Mouse (Mus musculus) c-Kit-negative CD71-positive TER-119-positive erythroid progenitor cells, embryonic 14.5 days (primary cell): ENCODE measurements at regions not wholly inside any gene's neighbourhood (a gene's known extent, or its start where the extent isn't known, plus 50 kb on each side); places are given as distances from the start of the nearest gene placed in this dataset.
"Not testable (repeated sequence)": the region's sequence is repeated elsewhere in the genome, so short reads cannot be mapped to it uniquely, and the experiment has no call there.

ENCODE experiments used
- DNase-seq: peaks from one replicate; pipeline ENCODE4 v3.0.0-alpha.2; 2013; ENCODE audit warnings: low read depth, low spot score

GRCm38 (mm10) chr8:8836166-8836565, 145.8 kb upstream of the Arglu1 start:
- not testable (repeated sequence) for DNase-seq

DNA sequence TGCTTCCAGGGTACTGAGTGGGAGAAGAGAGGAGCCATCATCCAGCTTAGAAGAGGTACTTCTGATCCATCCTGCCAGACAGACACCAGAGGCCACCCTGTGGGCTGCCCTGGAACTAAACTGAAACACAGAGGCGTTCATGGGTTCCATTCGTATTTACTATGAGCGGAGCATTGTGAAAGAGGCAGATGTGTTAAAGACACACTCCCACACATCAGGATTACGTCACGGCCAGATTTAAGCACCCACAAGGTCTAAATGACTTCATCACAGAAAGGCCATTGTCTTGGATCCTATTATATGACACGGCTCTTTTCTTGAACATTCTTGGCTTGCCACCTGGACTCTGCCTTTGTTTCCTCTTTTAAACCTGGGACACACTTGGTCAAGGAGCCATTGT, 141.0 kb upstream of the Arglu1 start:
- DNase-seq: no peak

- no peak for DNase-seq
Measured at GRCm38 (mm10) chr8:8829230-8829629, 138.9 kb upstream of the Arglu1 start.

- no peak for DNase-seq
Measured at GRCm38 (mm10) chr8:8827555-8827954, 137.2 kb upstream of the Arglu1 start.

- no peak for DNase-seq
Measured at GRCm38 (mm10) chr8:8826801-8827200, 136.5 kb upstream of the Arglu1 start.

DNA sequence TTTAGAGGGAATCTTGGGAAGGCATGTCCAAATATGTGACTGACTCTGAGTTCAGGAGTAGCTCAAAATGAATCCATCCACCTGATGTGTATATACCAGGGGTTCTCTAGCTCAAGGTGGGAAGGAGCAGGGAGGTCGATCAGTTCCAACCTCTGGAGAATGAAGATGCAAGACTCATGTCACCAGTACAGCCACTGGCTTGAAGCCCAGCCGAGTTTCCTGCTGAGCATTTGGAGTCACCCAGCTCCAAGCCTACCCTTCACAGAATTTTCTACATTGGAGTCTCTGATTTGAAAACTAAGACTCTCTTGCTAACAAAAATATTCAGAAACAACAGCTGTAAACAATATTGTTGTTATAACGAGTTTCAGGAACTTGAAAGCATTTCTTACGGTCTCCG, 134.6 kb upstream of the Arglu1 start:
- no peak for DNase-seq

DNA sequence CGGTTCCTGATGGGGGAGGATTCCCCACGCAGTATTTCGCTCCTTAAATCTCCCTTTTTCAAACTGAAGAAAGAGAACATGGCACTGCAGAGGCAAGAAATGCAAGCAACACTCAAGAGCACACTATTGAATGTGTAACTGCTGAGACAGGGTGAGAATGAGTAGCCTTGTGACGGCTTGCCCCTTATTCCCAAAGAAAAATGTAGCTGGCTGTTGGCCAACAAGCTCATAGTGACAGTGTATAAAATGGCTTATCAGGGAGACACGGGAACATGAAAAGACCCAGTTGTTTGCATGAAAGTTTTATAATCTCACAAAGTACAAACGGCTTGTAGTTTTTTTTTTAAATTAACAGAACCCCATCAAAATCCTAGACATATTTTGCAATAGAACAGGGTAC, 130.8 kb upstream of the Arglu1 start:
- DNase-seq: no peak

DNA sequence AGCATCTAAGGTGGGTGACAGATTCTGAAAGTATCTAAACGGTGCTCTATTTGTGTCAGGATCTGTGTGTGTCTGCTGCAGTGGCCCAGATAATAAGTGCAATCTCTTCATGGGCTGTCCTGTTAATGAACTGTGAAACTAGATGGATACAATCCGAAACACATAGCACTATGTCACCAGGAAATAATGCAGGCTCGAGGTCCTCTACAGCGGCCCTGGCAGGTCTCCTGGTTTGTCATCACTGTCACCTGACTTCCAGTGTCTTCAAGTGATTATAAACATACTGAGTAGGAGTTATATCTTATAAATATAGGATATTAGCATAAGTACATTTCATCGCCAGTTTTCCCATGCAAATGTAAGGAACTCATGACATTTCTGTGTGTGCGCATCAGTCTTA, 130.3 kb upstream of the Arglu1 start:
- no peak for DNase-seq

- DNase-seq: no peak
Measured at GRCm38 (mm10) chr8:8819233-8819931, 129.1 kb upstream of the Arglu1 start.

- no peak for DNase-seq
Measured at GRCm38 (mm10) chr8:8812807-8813167, 122.5 kb upstream of the Arglu1 start.

GRCm38 (mm10) chr8:8812051-8812806, 121.9 kb upstream of the Arglu1 start:
- DNase-seq: no peak

DNA sequence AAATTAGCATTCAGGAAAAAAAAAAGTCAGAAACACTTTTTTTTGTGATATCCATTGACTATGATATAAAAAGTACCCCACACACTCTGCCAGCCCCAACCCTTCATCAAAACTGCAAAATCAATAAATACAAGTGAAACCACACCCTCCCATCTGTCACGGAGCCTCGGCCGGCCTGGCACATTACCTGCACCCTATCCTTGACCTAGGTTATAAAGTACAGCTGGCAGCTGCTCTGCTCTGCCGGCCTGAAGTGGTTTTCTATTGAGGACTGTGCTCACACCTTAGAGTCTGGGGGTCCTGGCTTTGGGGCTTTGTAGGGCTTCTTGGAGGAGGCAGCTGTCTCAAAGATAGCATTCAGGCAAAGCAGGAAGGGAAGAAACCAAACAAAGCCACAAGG, 120.6 kb upstream of the Arglu1 start:
- DNase-seq: no peak

DNA sequence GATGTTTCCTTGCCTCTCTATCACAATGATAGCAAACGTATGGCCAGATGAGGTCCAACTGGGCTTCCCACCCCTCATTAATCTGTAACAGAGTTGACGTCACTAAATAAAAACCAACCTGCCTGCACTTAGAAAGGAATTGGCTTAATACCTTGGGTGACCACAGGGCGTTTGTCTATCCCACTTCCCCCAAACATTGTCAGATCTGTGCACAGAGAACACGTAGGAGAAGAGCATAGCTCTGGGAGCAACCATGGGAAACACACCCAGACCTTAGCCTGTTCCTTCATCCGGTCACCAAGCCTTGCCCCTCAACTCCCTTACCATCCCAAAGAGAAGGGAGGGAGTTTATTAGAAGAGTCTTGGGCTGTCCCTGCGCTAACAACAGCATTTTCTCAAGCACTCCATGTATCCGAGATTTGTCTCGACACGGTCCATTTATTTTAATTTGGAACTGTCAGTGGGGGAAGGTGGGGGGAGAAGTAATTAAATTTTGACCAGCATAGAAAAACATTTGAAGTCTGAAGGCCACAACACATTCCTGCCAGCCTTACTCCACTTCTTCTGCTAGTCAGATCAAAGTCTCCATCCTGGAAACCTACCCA, 119.6 kb upstream of the Arglu1 start:
- DNase-seq: no peak

DNA sequence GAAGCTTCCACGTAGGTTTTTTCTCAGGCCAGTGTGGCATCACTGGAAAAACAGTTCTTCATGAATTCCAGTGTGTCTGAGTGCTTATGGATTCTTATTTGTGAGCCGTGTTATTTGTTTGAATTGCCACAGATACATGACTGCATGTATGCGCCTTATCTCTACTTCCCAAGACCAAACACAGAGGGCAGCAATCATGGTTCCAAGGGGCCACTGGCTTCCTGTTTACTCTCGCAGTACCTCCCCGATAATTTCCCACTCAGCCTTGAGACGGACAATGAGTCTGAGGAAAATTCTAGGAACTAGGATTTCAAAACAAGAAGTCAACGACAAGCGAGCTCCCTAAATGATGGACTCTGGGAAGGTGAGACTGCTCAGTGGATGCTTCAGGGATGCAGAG, 119.0 kb upstream of the Arglu1 start:
- no peak for DNase-seq

DNA sequence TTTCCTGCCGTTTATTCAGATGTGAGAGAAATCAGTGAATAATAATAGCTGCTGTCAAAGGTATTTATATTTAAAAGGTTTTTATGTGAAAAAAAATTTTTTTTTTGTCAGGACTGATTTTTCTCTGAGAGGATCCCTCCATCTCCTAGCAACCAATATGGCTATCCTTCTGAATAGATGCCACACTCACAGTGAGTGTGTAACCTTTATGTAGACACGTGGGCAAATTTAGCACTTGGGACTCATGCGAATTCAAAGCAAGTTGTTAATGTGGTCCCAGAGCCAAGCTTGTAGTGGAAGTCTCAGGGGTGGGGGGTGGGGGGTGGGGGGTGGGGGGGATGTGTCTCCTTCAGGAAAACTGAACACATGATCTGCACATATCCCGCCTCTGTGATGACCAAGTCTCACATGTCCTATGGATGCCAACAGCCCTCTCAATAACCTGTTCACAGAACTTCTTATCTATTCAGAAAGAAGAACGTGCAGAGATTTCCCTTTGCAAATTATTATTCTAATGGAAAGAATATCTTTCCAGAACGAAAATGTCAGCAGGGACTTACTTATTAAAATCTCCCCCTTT, 112.5 kb upstream of the Arglu1 start:
- DNase-seq: no peak

DNA sequence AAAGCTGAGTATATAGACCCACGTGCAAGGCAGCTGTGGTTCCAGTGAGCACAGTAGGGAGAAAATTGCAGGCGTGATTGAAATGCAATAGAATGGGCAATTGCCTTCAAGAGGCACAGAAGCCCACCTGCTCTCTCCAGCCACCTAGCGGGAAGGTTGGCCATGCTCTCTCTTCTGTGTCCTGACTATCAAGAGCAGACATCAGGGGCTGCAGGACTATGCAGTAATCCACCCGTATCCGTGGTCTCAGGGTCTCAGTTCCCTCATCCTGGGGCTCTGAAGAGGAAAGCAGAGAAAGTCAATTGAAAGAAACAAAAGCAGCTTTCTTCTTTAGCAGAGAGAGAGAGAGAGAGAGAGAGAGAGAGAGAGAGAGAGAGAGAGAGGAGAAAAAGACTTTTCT, 112.0 kb upstream of the Arglu1 start:
- no peak for DNase-seq

GRCm38 (mm10) chr8:8801578-8801977, 111.3 kb upstream of the Arglu1 start:
- DNase-seq: no peak

DNA sequence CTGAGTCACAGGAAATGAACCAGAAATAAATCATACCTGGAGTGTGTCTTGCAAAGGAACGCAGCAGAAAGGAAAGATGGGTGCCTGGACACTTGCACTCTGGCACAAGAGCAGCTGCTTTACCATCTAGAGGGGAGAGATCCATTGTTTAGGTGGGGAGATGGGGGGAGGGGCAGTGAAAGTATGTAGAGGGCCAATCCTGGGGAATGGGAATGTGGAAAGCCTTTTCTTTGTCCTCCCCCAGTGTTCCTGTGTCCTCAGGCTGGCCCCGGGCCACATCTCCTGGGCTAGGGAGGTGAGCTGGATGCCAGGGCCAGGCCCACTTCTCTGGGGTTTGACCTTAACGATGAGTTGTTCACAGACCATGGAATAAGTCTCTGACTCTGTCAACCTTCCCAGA, 107.2 kb upstream of the Arglu1 start:
- DNase-seq: no peak

- DNase-seq: no peak
Measured at GRCm38 (mm10) chr8:8796951-8797350, 106.6 kb upstream of the Arglu1 start.

GRCm38 (mm10) chr8:8794711-8795110, 104.4 kb upstream of the Arglu1 start:
- no peak for DNase-seq

DNA sequence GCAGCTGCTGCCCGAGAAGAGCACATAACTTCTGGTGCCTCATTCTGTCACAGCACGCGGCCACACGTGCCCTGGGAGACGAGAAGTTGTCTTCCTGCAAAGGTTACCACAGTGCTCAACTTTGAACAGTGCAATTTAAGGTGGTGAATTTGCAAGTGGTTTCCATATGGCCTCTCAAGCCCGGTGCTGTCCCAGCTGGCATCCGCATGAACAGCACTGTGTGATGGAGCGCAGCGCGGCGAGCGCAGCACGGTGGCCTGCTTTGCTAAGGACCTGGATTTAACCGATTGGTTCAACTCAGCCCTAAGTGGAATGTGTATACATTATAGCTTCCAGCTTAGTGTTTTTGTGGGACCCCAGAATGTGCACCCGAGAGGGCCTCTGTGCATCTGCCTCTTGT, 89.6 kb upstream of the Arglu1 start:
- DNase-seq: no peak

- DNase-seq: no peak
Measured at GRCm38 (mm10) chr8:8774496-8775015, 84.2 kb upstream of the Arglu1 start.
